Mouse (Mus musculus) neural tube, embryonic 14.5 days (tissue): ENCODE results near the gene Mob4. TPM values are rescaled to one million over a fixed set of nuclear protein-coding genes. Genes with fewer than 3 reads are reported as not detected.
A peak's percentile ranks its signal among the peaks of the same experiment; 100 is the strongest.

ENCODE experiments used
- ATAC-seq: fragments of 200-750 bp; cut with Nextera tagmentation; 2 replicates; pipeline ENCODE4 v1.8.0; 2017; ENCODE audit warnings: low read depth, mild to moderate bottlenecking, moderate TSS enrichment, moderate library complexity
- H3K27ac ChIP-seq: fragments of 300-500 bp; sonication (generic); 2 replicates; pipeline ENCODE4 v1.5.1; 2014; ENCODE audit warnings: low read depth, mild to moderate bottlenecking, control low read depth, low read length, moderate library complexity, mixed read lengths
- H3K27me3 ChIP-seq: fragments of 300-500 bp; sonication (generic); 2 replicates; pipeline ENCODE4 v1.6.1; 2014; ENCODE audit warnings: low read length; ENCODE audit not compliant: control insufficient read depth, insufficient read depth
- H3K36me3 ChIP-seq: fragments of 300-500 bp; sonication (generic); 2 replicates; pipeline ENCODE4 v1.6.1; 2014; ENCODE audit warnings: low read length, mixed read lengths; ENCODE audit not compliant: control insufficient read depth, insufficient read depth
- H3K4me1 ChIP-seq: fragments of 300-500 bp; sonication (generic); 2 replicates; pipeline ENCODE4 v1.6.1; 2014; ENCODE audit warnings: low read length; ENCODE audit not compliant: control insufficient read depth, insufficient read depth
- H3K4me2 ChIP-seq: fragments of 300-500 bp; sonication (generic); 2 replicates; pipeline ENCODE4 v1.6.1; 2014; ENCODE audit warnings: mild to moderate bottlenecking, low read depth, low read length, control low read depth
- H3K4me3 ChIP-seq: fragments of 300-500 bp; sonication (generic); 2 replicates; pipeline ENCODE4 v1.5.1; 2014; ENCODE audit warnings: low read depth, low read length, control low read depth, mixed read lengths
- H3K9ac ChIP-seq: fragments of 300-500 bp; sonication (generic); replicated peaks from 2 replicates; pipeline ENCODE4 v1.6.1; 2014; ENCODE audit warnings: low read depth, mild to moderate bottlenecking, control low read depth, low read length, mixed read lengths
- H3K9me3 ChIP-seq: fragments of 300-500 bp; sonication (generic); 2 replicates; pipeline ENCODE4 v1.6.1; 2016; ENCODE audit warnings: low read length; ENCODE audit not compliant: control insufficient read depth
- WGBS: fragments of 180-500 bp; shearing (Covaris S2); extraction: QIAGEN DNeasy Blood & Tissue Kit; methylation state at CpG from one replicate; pipeline ENCODE4 v1.1.7; 2014; 5-methylcytosine and 5-hydroxymethylcytosine counted together
- polyA plus RNA-seq: library from polyadenylated mRNA; unstranded; fragments of >200 nt; fragmentation: Nextera tagmentation; extraction: Ambion mirVana; gene quantifications from 2 replicates; pipeline ENCODE4 v1.2.1, GENCODE M21; 2014

Gene Mob4
- 189 and 204 TPM in 2 replicates for polyA plus RNA-seq

DNA sequence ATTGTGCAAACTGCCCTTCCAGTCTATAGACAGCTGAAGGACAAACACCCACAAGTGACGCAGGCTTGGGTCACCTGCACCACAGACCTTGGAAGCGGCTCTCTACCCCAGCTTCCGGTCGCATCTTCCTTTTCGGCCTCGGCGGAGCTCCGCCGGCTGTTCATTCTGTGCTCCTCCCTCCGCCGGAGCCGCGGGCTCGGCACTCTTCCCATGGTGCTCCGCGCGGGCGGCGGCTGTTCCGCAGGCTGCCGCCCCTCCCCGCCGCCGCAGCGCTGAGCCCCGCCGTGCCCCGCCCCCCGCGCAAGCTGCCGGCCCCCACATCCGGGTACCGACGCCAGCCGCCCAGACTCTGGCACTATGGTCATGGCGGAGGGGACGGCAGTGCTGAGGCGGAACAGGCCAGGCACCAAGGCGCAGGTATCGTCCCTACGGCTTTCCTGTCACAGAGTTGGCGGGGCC lies at the start of gene Mob4:
Gene Mob4, plus strand, starts transcription at position 289 of the 459 bp plus-strand sequence.
- WGBS: under 1% methylated on average over 26 of the region's 42 CpGs
- H3K4me2 ChIP-seq: peak within 1 kb of the TSS; percentile 77
- H3K9ac ChIP-seq: peak within 1 kb of the TSS; percentile 98
- ATAC-seq: peak; percentile 98
- peak within 1 kb of the TSS; percentile 97 for H3K4me3 ChIP-seq
- H3K27me3 ChIP-seq: no peaks in the 10 kb centered on the region
- peak within 1 kb of the TSS; percentile 98 for H3K27ac ChIP-seq
- H3K9me3 ChIP-seq: no peaks in the 10 kb centered on the region
- H3K36me3 ChIP-seq: no peaks in the 10 kb centered on the region
- H3K4me1 ChIP-seq: peaks cover 20% of the 10 kb centered on the region

DNA sequence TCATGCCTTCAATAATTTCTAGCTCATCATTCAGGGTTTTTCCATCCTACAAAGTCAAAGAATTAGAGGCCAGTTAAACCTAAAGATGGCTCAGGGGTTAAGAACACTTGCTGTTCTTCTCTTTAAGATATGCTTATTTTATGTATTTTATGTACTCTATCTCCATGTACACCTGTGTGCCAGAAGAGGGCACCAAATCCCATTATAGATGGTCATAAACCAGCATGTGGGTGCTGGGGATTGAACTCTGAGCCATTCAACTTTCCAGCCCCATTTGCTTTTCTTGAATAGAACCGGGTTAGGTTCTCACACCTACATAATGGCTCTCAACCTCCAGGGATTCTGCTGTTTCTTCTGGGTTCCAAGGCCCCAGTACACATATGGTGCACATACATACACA lies 48.9 kb upstream of the Mob4 start:
- Histone ChIP-seq H3K4me3 (no peak overlapping the region), H3K4me2 (no peak overlapping the region), H3K27me3 (no peaks in the 10 kb centered on the region), H3K27ac (no peak overlapping the region), H3K4me1 (peaks cover 7% of the 10 kb centered on the region), H3K9me3 (no peaks in the 10 kb centered on the region), H3K36me3 (peaks cover 51% of the 10 kb centered on the region), H3K9ac (no peak overlapping the region)
- 27% methylated on average over 1 of the region's 1 CpGs for WGBS
- ATAC-seq: no peak

DNA sequence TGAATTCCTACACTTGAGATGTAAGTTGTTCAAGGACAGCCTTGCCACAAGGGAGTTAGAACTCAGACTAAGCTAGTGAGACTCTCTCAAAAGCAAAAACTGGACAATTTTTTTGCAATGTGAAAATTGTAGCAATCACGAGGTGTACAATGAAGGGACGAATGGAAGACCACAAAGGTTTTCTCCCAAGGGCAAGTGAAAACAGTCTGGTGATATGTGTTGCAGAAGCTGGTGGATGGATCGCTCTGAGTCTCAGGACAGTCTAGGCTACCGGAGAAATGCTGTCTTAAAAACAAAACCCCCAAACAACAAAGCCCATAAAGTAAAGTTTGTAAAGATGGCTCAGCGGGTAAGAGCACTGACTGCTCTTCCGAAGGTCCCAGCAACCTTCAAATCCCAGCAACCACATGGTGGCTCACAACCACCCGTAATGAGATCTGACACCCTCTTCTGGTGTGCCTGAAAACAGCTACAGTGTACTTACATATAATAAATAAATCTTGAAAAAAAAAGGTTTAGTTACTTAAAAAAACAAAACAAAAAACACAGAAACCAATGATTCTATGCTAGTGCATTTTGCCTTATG lies 45.2 kb upstream of the Mob4 start:
- H3K4me1 ChIP-seq: peaks cover 14% of the 10 kb centered on the region
- WGBS: 46% methylated on average over 7 of the region's 7 CpGs
- H3K36me3 ChIP-seq: peaks cover 33% of the 10 kb centered on the region
- no peak for ATAC-seq
- H3K9me3 ChIP-seq: no peaks in the 10 kb centered on the region
- H3K4me3 ChIP-seq: no peak overlapping the region; the same call in 1 of the 2 replicates
- no peaks in the 10 kb centered on the region for H3K27me3 ChIP-seq
- no peak overlapping the region for H3K27ac ChIP-seq
- H3K4me2 ChIP-seq: peak overlapping the region; percentile 94; the same call in 1 of the 2 replicates
- H3K9ac ChIP-seq: no peak overlapping the region

DNA sequence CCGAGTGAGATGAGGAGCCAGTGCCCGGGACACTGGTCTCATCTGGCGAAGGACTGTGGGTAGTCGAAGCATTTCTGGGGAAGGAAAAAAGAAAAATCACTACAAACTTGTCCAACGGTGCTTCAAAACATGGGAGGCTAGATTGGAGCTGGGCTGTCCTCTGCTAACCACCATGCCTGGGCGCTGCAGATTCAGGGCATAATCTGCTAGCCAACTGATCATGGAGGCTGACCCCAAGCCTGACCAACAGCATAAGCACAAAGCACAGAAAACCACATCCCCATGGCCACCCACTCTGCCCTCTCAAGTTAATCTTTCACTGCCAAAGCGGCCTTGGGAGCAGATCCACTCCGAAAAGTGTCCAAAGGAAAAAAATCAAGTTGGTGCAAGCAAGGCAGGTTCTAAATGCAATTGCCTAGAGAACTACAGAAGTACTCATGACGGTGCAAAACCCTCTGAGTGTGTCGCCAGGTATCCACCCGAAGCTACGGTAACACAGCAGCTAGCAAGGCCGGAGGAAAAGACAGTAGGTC lies 44.1 kb upstream of the Mob4 start:
- H3K36me3 ChIP-seq: peaks cover 31% of the 10 kb centered on the region
- no peak; the same call in 1 of the 2 replicates for ATAC-seq

DNA sequence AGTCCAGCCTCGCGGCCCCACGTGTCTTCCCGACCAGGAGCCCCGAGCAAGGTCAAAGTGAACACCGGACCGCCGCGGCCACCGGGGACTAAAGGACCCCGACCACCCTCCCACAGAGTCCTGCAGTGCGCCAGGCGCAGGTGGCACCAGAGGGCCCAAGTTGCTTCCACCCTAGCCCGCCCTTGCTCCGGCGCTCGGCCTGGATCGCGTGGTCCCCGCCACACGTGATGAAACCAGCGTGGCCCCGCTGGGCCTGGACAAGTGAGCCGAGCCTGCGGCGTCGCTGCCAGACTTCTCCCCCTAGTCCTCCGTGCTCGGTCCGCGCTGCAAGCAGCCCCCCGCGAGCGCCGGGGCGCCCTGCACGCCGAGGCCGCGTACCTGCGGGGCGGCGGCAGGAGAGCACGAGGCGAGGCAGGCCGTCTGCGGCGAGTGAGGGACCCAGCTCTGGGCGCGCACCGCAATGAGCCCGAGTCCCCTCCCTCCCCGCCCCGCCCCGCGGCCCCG lies 43.6 kb upstream of the Mob4 start:
- Histone ChIP-seq H3K4me1 (peaks cover 14% of the 10 kb centered on the region), H3K4me2 (peak overlapping the region; percentile 94), H3K4me3 (peak overlapping the region; percentile 94), H3K36me3 (peaks cover 31% of the 10 kb centered on the region), H3K9me3 (no peaks in the 10 kb centered on the region), H3K27me3 (no peaks in the 10 kb centered on the region), H3K9ac (peak overlapping the region; percentile 88), H3K27ac (peak overlapping the region; percentile 94)
- peak; percentile 64 for ATAC-seq
- WGBS: under 1% methylated on average over 48 of the region's 57 CpGs

More for the DNA sequence above, 44.1 kb upstream of the Mob4 start:
- peak overlapping the region; percentile 94 for H3K4me3 ChIP-seq
- peaks cover 14% of the 10 kb centered on the region for H3K4me1 ChIP-seq
- no peaks in the 10 kb centered on the region for H3K9me3 ChIP-seq
- peak overlapping the region; percentile 94 for H3K4me2 ChIP-seq
- 4% methylated on average over 13 of the region's 13 CpGs for WGBS
- H3K27ac ChIP-seq: peak overlapping the region; percentile 94
- H3K27me3 ChIP-seq: no peaks in the 10 kb centered on the region
- peak overlapping the region; percentile 88 for H3K9ac ChIP-seq

DNA sequence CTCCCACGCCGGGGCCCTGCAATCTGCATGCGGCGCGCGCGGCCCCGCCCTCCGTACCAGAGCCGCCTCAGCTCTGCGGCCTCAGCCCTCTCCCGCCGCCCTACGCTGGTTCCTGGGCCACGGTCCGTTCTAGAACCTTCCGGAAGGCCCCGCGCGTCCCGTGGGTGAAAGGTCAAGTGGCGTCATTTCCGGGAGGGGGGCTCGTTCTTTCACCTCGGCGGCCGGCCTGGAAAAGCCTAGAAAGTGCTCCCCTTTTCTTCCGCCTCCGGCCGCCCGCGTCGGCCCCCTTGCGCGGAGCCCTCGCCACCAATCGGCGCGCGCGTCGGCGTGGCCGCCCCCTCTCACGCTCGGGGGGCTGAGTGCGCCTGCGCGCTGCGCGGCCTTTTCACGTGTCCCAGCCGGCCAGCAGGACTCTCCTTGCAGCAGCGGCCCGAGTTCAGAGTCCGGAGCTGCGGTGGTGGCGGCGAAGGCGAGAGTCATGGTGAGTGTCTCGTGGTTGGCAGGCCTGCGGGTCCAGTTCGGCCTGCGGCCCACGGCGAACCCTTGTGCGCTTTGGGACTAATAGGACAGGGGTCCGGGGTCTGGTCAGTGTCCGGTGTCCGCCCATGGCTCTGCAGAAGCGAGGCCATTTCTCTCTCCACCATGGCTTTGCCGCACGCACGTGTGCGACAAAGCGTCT lies 43.0 kb upstream of the Mob4 start, which contains the start of the genes Hspe1 and Hspd1:
Gene Hspe1, plus strand, starts transcription at position 201 of the 679 bp plus-strand sequence.
Gene Hspd1, minus strand, starts transcription at position 312 of the 679 bp plus-strand sequence.
- WGBS: under 1% methylated on average over 66 of the region's 76 CpGs
- H3K36me3 ChIP-seq: peaks cover 25% of the 10 kb centered on the region; the same call in 1 of the 2 replicates
- peak within 1 kb of the TSS; percentile 94 for H3K4me3 ChIP-seq
- peaks cover 14% of the 10 kb centered on the region for H3K4me1 ChIP-seq
- H3K4me2 ChIP-seq: peak within 1 kb of the TSS; percentile 94
- H3K27me3 ChIP-seq: no peaks in the 10 kb centered on the region
- peak within 1 kb of the TSS; percentile 94 for H3K27ac ChIP-seq
- peak within 1 kb of the TSS; percentile 88 for H3K9ac ChIP-seq
- H3K9me3 ChIP-seq: no peaks in the 10 kb centered on the region
- peak; percentile 95 for ATAC-seq

DNA sequence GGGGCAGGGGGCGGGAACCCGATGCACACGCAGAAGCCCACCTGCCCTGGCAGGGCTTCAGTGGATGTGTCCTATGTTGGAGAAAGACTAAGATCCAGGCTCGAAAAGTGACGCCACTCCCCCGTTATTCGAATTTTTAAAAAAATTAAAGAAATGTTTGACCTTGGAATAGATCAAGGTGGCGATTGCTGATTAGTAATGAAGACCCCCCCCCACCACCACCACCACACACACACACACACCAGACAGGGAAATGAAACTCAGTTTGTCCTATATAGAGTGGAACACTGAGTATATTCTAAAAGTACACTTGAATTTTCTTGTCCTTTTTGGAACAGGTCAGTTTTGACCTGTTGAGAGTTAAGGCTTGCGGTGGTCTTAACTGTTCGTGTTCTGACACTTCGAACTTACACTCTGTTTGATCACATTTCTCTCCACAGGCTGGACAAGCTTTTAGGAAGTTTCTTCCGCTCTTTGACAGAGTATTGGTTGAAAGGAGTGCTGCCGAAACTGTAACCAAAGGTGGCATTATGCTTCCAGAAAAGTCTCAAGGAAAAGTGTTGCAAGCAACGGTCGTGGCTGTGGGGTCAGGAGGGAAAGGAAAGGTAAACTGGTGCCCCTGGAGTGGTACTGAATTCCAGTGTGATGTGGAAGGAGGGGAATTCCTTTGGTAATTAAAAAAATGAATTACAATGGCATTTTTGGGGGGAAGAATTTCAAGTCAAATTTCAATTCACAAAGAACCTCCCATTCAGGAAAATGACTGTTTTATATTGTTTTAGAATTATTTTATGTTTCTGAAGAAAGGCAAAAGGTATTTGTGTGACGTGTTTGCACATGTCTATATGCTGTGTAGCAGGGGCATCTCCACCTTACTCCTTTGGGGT lies 42.2 kb upstream of the Mob4 start:
- ATAC-seq: no peak; the same call in 1 of the 2 replicates
- peak overlapping the region; percentile 88 for H3K9ac ChIP-seq
- H3K36me3 ChIP-seq: peaks cover 18% of the 10 kb centered on the region; the same call in 1 of the 2 replicates
- peak overlapping the region; percentile 94 for H3K4me3 ChIP-seq
- no peaks in the 10 kb centered on the region for H3K9me3 ChIP-seq
- peak overlapping the region; percentile 66 for H3K4me2 ChIP-seq
- peak overlapping the region; percentile 94 for H3K27ac ChIP-seq
- no peaks in the 10 kb centered on the region for H3K27me3 ChIP-seq
- WGBS: 11% methylated on average over 16 of the region's 16 CpGs
- H3K4me1 ChIP-seq: peaks cover 14% of the 10 kb centered on the region

DNA sequence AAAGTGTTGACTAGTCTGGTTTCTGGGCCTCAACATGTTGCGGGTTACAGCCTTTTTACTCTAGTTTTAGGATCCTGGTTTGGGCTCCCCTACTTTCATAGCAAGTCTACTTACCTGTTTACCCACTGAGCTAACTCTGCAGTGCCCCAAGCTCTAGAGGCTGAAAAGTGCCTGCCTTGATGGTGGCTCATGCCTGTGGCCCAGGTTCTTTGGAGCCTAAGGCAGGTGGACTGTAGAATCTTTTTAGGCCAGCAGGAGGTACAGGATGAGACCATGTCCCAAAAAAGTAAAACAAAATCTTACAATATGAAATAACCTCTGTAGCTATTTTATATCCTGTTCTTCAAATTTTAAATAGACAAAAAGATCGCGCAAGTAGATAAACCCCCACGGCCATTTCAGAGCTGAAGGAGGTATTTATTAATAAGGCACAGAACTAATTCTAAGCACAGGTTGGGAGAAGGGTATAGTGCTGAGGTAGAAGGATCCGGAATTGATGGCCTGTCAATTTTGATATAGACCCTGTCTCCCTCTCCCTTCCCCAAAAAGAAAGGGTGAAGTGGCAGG lies 41.5 kb upstream of the Mob4 start:
- peaks cover 13% of the 10 kb centered on the region; the same call in 1 of the 2 replicates for H3K36me3 ChIP-seq
- no peak overlapping the region for H3K4me3 ChIP-seq
- peaks cover 14% of the 10 kb centered on the region for H3K4me1 ChIP-seq
- H3K27ac ChIP-seq: no peak overlapping the region
- peak overlapping the region; percentile 66; the same call in 1 of the 2 replicates for H3K4me2 ChIP-seq
- no peaks in the 10 kb centered on the region for H3K27me3 ChIP-seq
- 87% methylated on average over 5 of the region's 5 CpGs for WGBS
- H3K9ac ChIP-seq: no peak overlapping the region; the same call in 1 of the 2 replicates
- no peak for ATAC-seq
- no peaks in the 10 kb centered on the region for H3K9me3 ChIP-seq
